Mouse (Mus musculus) macrophage (primary cell): ENCODE measurements around the gene Mgat5. TPM values are rescaled to one million over a fixed set of nuclear protein-coding genes. Genes with fewer than 3 reads are reported as not detected.

ENCODE experiments used
- H3K27ac ChIP-seq: fragments of 350-480 bp; formaldehyde crosslinking; 2 replicates; pipeline ENCODE4 v1.9.0; 2021
- H3K36me3 ChIP-seq: fragments of 350-480 bp; formaldehyde crosslinking; 2 replicates; pipeline ENCODE4 v1.9.0; 2021; ENCODE audit errors: inconsistent target
- H3K4me3 ChIP-seq: fragments of 350-480 bp; formaldehyde crosslinking; 2 replicates; pipeline ENCODE4 v1.9.0; 2021; ENCODE audit errors: inconsistent target
- H3K79me2 ChIP-seq: fragments of 350-480 bp; formaldehyde crosslinking; 2 replicates; pipeline ENCODE4 v1.9.0; 2021; ENCODE audit errors: inconsistent target
- WGBS: methylation state at CpG from one replicate; pipeline ENCODE4 v1.1.7; 2026; ENCODE audit warnings: inconsistent platforms; ENCODE audit not compliant: missing documents; 5-methylcytosine and 5-hydroxymethylcytosine counted together
- polyA plus RNA-seq: library from polyadenylated mRNA; stranded (reverse); fragments of 250-400 nt; gene quantifications from 3 replicates; pipeline ENCODE4 v1.2.4, GENCODE M21; 2018; ENCODE audit warnings: inconsistent platforms

The Mgat5 gene
- polyA plus RNA-seq, 1 experiment from 2014 or later: 29.7 TPM

DNA sequence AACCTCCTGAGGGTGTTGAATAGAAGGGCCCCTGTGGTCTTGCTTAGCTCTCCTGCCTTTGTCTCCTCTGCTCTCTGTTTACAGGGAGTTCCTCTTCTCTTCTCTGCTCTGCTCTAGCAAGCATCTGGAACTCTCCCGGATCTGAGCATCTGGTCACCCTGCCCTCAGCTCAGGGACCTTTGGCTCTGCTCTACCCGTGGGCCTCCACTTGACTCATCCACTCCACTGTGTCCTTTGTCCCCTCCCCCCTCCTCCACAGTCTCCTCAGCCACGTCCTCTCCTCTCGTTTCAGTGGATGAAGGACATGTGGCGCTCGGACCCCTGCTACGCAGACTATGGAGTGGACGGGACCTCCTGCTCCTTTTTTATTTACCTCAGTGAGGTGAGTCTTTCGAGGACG, 161.3 kb downstream of the Mgat5 start:
- H3K4me3 ChIP-seq: no peak overlapping the region
- H3K36me3 ChIP-seq: peaks cover 55% of the 10 kb centered on the region
- peaks cover 5% of the 10 kb centered on the region; the same call in 1 of the 2 replicates for H3K79me2 ChIP-seq
- WGBS: 91% methylated on average over 10 of the region's 10 CpGs
- no peak overlapping the region for H3K27ac ChIP-seq

DNA sequence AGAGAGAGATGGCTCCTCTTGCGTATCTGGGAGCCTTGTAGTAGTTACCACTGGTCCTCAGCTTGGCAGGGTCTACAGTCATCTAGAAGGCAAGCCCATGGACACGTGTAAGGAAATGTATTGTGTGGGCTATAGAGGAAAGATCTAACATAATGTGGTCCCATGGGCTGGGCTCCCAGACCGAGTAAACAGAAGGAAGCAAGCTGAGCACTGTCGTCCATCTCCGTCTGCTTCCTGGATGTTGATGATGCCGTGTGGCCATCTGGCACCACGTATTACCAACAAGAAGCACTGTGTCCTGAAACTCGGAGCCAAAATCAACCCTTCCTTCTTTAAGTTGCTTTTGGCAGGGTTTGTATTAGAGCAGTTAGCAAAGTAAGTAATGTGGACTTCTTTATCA, 163.7 kb downstream of the Mgat5 start:
- H3K79me2 ChIP-seq: no peaks in the 10 kb centered on the region; the same call in 1 of the 2 replicates
- H3K4me3 ChIP-seq: no peak overlapping the region
- peaks cover 69% of the 10 kb centered on the region for H3K36me3 ChIP-seq
- WGBS: 97% methylated on average over 8 of the region's 8 CpGs
- H3K27ac ChIP-seq: no peak overlapping the region

DNA sequence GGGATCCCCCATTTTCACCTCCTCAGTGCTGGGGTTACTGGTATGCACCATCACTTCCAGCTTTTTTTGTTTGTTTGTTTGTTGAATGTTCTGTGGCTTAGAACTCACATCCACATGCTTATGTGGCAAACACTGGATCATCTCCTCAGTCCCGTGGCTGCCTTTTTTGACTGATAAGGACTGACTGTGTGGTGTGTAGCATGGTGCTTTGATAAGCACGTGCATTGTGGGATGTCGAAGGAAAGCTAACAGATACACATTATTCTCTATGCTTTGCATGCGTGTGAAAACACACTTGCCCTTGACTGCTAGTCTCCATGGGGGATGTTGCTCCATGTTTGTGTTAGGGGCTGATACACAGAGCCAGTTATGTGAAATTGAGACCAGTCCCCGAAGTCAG, 164.7 kb downstream of the Mgat5 start:
- peaks cover 69% of the 10 kb centered on the region for H3K36me3 ChIP-seq
- WGBS: 95% methylated on average over 5 of the region's 5 CpGs
- no peak overlapping the region for H3K27ac ChIP-seq
- no peak overlapping the region for H3K4me3 ChIP-seq
- no peaks in the 10 kb centered on the region for H3K79me2 ChIP-seq

DNA sequence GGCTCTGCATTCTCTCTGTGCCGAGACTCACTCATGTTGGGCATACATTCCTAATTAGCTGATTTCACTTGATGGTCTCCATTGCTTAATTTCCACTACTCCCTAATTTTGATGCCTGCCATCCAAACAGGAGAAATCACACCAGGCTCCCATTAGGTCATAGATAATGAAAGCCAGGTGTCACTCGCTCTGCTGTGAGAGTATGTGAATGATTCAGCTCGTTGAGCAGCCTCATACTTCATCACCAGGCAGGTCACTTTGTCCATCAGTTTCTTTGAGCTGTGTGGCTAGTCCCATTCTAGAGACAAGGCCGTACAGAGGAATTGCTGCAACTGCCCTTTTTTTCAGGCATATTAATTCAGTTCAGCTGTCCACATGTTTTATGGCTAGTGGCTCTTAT, 167.3 kb downstream of the Mgat5 start:
- H3K4me3 ChIP-seq: no peak overlapping the region
- WGBS: 82% methylated on average over 4 of the region's 4 CpGs
- no peaks in the 10 kb centered on the region for H3K79me2 ChIP-seq
- H3K36me3 ChIP-seq: peaks cover 50% of the 10 kb centered on the region; the same call in 1 of the 2 replicates
- no peak overlapping the region for H3K27ac ChIP-seq

DNA sequence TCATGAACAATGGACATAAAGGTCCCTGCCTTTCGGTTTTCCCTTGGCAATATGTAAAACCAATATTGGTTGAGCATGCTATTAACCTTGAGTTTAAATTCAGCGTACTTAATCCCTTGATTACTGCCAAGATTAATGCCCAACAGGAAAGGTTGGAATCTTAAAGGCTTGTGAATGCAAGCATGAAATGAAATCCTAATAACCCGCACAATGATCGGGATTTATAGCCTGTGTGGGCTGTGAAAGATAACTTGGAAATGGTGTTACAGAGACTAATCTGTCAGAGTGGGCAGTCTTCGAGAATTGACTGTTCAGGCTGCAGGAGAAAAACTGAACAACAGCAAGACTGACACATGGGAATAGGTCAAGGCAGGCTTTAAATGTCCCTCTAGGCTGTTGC, 168.7 kb downstream of the Mgat5 start:
- Histone ChIP-seq H3K36me3 (peaks cover 37% of the 10 kb centered on the region; the same call in 1 of the 2 replicates), H3K4me3 (no peak overlapping the region), H3K27ac (no peak overlapping the region), H3K79me2 (no peaks in the 10 kb centered on the region)
- WGBS: 100% methylated on average over 5 of the region's 5 CpGs

DNA sequence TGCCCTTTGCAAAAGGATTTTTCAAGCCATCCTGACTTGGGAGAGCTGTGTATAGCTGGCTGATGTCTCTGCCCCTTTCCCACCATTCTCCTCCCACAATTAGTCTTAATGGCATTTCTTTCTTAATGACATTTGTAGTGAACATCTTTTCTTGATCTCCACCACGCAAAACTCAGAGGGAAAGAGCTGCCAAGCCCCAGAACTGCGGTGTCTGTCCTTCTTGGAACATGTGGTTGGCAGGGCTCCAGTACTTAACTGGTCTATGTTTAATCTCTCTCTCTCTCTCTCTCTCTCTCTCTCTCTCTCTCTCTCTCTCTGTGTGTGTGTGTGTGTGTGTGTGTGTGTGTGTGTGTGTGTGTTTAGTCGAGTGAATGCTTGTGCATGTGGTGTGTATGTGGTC, 169.3 kb downstream of the Mgat5 start:
- no peak overlapping the region for H3K4me3 ChIP-seq
- H3K36me3 ChIP-seq: peaks cover 31% of the 10 kb centered on the region; the same call in 1 of the 2 replicates
- no peaks in the 10 kb centered on the region for H3K79me2 ChIP-seq
- no peak overlapping the region for H3K27ac ChIP-seq
- 93% methylated on average over 2 of the region's 3 CpGs for WGBS

DNA sequence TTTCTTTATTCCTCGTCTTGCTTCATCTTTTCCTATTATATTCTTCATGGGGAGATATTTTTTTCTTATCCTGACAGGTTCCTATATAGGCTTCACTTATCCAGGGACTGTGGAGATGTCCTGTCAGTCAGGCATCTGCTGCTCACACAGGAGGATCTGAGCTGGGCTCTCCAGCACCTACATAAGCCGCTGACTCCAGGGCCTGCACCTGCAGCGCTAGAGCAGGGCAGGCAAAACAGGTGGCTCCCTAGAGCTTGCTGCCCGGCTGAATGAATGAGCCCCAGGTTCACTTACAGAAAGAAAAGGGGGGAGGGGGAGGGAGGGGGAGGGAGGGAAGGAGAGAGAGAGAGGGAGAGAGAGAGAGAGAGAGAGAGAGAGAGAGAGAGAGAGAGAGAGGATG, 175.3 kb downstream of the Mgat5 start:
- Histone ChIP-seq H3K4me3 (no peak overlapping the region), H3K36me3 (peaks cover 40% of the 10 kb centered on the region), H3K79me2 (no peaks in the 10 kb centered on the region), H3K27ac (no peak overlapping the region)
- 95% methylated on average over 2 of the region's 4 CpGs for WGBS

DNA sequence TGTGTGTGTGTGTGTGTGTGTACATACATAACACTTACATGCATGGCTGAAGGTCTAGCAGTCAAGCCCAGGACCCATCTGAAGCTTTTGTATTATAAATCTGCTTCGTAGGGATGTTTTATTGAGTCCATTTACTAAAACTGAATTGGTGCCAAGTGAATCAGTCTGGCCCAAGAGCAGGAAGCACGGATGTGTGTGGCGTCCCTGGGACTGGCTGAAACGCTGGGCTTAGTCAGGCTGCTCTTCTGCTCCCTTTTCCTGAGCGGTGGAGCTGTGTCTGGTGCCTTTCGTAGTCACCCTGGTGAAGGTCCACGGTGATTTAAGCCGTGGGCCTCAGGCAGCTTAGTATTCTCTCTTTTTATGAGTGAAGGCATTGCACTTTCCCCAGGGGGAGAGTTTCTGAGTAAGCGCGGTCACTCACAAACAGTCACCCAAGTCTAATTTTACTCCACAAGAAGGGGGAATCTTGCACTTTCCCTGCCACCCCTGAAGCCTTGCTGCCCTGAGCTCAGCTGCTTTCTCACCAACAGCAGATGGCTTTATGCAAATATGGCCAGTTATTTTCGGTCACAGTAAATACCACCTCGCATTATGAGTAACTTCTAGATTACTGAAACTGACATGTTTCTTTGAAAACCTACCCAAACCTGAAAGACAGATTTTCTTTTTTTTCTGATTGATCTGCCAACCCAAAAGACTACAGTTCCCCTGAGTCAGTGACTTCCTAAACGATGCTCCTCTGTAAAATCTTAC, 176.1 kb downstream of the Mgat5 start:
- 88% methylated on average over 13 of the region's 13 CpGs for WGBS
- Histone ChIP-seq H3K79me2 (no peaks in the 10 kb centered on the region), H3K36me3 (peaks cover 40% of the 10 kb centered on the region), H3K4me3 (no peak overlapping the region), H3K27ac (no peak overlapping the region)

DNA sequence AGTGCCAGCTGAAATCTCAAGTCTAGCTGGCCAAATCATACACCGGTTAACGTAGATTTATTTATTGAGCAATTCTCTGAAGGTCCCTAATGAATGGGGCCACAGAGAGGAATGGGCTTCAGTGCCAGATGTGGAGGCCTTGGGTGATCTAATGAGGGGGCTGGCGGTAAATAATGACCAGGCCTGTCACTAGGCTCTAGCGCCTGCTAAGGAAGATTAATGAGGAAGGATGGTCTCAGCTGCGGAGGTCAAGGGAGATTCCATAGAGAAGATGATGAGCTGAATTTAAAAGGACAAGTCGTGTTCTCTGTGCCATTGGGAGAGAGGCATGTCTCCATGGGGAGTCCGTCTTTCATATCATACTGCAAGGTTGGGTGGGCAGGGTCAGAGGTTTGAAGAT, 178.3 kb downstream of the Mgat5 start:
- WGBS: 98% methylated on average over 7 of the region's 7 CpGs

DNA sequence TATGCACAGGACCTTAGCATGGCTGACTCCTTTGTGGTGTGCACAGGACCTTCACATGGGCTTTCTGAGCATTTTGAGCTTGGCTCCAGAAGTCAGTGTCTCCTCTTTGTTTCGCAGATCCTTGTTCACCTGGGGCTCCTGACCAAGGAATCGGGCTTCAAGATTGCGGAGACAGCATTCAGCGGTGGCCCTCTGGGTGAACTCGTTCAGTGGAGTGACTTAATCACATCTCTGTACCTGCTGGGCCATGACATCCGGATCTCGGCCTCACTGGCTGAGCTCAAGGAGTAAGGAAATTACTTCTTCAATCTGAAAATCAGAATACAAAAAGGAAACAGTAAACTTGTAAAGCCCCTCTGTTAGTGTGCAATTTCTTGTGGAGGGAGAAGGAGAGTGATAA, 182.4 kb downstream of the Mgat5 start:
- no peak overlapping the region for H3K27ac ChIP-seq
- no peak overlapping the region for H3K4me3 ChIP-seq
- 92% methylated on average over 5 of the region's 7 CpGs for WGBS
- peaks cover 92% of the 10 kb centered on the region for H3K36me3 ChIP-seq
- no peaks in the 10 kb centered on the region for H3K79me2 ChIP-seq

More for the DNA sequence above, 178.3 kb downstream of the Mgat5 start:
- no peak overlapping the region for H3K4me3 ChIP-seq
- H3K79me2 ChIP-seq: no peaks in the 10 kb centered on the region
- peaks cover 59% of the 10 kb centered on the region for H3K36me3 ChIP-seq
- H3K27ac ChIP-seq: no peak overlapping the region

DNA sequence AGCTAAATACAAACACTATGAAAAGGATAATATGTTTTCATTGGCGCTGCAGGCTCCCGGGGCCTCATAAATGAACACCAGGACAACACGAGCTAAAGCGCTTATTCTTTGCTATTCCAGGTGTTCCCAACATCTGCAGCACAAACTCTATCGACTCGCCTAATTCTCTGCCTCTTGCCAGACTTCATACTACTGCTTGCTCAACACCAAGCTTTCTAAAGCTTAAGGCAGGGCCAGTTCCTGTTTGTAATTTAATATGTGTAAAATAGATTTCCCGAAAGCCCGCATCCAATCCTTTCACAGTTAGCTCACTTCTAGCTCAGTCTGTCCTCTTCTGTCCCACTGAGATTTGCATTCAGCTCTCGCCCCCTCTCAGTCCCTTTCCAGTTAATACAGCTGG, 182.8 kb downstream of the Mgat5 start:
- Histone ChIP-seq H3K36me3 (peaks cover 88% of the 10 kb centered on the region), H3K4me3 (no peak overlapping the region), H3K79me2 (no peaks in the 10 kb centered on the region), H3K27ac (no peak overlapping the region)
- 96% methylated on average over 9 of the region's 9 CpGs for WGBS

DNA sequence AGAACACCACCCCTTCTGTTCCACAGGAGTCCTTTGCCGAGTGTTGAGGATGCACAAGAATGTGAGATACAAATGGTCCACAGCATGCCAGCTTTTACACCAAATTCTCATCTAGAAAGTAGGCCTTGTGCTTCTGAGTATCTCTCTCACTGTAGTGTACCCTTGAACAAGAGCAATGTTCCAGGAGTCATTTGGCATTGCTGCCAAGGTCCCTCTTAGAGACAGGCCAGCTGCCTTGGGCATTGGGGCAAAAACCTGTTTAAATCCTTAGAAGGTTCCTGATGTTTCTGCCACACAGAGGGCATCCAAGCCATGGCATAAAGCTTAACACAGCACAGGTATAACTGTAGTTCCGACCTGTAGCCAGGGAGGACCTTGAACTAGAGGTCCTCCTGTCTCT, 189.9 kb downstream of the Mgat5 start:
- Histone ChIP-seq H3K27ac (no peak overlapping the region), H3K79me2 (no peaks in the 10 kb centered on the region), H3K4me3 (no peak overlapping the region), H3K36me3 (peaks cover 69% of the 10 kb centered on the region)
- WGBS: 100% methylated on average over 2 of the region's 2 CpGs

DNA sequence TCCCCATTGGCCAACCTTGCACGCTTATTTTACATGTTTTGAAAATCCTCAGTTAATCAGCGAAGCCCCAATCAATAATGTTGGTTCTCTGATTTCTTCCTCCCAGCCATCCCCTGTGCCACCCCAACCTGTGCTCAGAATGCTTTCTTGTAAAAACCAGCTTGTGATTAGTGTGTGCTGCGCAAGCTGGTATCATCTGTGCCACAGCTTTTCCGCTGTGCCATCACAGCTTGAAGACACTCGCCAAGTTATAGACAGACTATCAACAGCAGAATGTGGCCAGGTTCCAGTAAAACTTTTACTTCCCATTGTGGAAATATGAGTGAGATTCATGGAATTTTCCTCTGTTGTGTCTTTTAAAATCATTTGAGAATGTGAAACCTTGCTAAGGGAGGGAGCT, 190.9 kb downstream of the Mgat5 start:
- 94% methylated on average over 5 of the region's 5 CpGs for WGBS
- Histone ChIP-seq H3K27ac (no peak overlapping the region), H3K4me3 (no peak overlapping the region), H3K36me3 (peaks cover 66% of the 10 kb centered on the region), H3K79me2 (no peaks in the 10 kb centered on the region)

DNA sequence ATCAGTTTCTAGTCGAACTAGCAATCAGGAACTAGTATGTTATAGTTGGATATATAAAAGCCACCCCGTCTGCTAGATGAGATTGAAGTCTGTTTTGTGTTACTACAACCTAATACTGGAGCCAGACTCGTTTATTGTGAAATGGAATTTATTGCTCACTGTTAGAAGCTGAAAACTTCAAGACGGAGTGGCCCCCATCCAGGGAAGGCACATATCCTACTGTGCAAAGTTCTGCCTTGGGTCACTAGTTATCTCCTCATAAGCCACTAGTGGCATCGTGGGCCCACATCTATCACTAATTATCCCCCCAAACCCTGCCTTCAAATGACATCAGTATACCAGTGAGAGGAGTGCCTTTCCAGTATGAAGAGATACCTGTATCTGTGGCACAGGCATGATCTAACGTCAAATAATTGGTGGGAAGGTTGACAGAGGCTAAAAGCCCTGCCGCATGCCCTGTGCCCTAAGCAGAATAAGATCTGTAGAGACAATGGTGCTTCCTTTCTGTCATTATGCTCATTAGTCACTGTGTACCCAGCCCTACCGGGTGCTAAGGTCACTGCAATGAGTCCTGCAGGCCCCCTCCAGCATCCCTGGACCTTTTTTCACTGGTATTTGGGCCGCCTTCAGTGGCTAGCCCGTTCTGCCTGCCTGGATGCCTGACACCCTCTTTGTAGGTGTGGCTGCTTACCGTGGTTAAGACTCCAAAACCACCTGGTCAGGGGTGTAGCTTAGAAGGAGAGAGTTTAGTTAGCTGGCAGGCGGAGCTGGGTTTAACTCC, 191.9 kb downstream of the Mgat5 start:
- Histone ChIP-seq H3K4me3 (no peak overlapping the region), H3K79me2 (no peaks in the 10 kb centered on the region), H3K27ac (no peak overlapping the region), H3K36me3 (peaks cover 66% of the 10 kb centered on the region)
- 90% methylated on average over 12 of the region's 12 CpGs for WGBS

DNA sequence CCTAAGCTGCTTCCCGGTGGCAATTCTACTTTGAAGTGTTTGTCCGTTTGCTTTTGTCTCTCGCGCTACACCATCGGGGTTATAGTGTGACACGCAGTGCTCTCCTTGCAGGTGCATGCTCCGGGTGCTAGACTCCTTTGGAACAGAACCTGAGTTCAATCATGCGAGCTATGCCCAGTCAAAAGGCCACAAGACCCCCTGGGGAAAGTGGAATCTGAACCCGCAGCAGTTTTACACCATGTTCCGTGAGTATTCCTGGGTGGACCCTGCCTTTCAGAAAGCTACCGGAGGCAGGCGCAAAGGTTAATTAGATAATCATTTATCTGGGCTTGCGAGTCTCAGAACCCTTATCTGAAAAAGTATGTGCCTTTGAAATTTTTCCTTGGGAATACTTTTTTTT, 192.6 kb downstream of the Mgat5 start:
- Histone ChIP-seq H3K27ac (no peak overlapping the region), H3K79me2 (no peaks in the 10 kb centered on the region), H3K4me3 (no peak overlapping the region), H3K36me3 (peaks cover 70% of the 10 kb centered on the region)
- 94% methylated on average over 13 of the region's 13 CpGs for WGBS
